Mouse (Mus musculus): ENCODE measurements around the gene Neurl1a. TPM values are rescaled to one million over a fixed set of nuclear protein-coding genes. Genes with fewer than 3 reads are reported as not detected.

The Neurl1a gene
- total RNA-seq, 1 experiment: 10.2 TPM

DNA sequence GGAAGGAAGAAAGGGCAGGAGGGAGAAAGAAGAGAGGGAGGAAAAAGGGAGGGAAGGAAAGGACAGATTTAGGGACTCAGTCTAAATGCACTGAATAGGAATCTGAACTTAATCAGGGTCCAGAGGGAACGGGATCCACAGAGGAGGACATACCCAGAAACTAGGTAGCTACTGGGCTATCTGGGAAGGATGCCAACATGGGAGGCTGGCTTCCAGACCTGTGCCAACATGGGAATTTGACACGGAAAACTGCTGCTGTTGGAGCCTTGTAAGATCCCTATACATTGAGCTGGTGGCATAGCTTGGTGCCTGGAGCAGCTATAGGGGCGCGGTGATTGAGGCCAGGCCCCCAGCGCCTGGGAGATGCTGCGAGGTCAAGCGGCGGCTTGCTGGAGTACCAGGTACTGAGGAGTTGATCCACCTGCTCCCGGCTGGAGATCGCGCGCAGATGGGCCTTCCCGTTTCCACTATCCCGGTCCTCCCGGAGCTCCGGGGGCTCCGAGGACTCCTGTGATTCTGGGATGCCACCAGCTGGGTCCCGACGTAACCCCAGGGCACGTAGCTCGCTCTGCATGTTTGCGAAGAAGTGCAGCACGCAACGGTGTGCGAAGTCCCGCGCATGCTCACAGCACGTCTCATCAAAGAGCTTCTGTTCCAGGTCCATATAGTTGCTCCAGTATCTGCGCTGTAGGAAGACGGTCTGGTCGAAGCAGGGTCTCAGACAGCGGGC lies 27.1 kb upstream of the Neurl1a start:
- H3K4me3 ChIP-seq (ENCODE audit: insufficient read depth in 1 of 2, low read depth in 1 of 2, low read length in 2 of 2, poor library complexity in 1 of 2, severe bottlenecking in 1 of 2): peak overlapping the region in 1 of 2 experiments; percentile 32; a peak in 2 of 4 replicates
- no peak overlapping the region for H3K27ac ChIP-seq (ENCODE audit: insufficient read depth, low read depth, low read length, poor library complexity, severe bottlenecking)
- no peaks in the 10 kb centered on the region for H3K36me3 ChIP-seq (ENCODE audit: control insufficient read depth, insufficient read depth, low read length, poor library complexity, severe bottlenecking)
- no peak for DNase-seq (ENCODE audit: low read depth, low spot score)
- no peak for TF ChIP-seq HCFC1 (IDR thresholded peaks at IDR 0.05; ENCODE audit: borderline replicate concordance, insufficient read depth, low read length)
- no peak for TF ChIP-seq CHD2 (IDR thresholded peaks at IDR 0.05; ENCODE audit: low read depth, low read length)
- no peak for TF ChIP-seq ZNF384 (IDR thresholded peaks at IDR 0.05; ENCODE audit: low read depth, low read length)
- no peak for TF ChIP-seq ZC3H11A (IDR thresholded peaks at IDR 0.05; ENCODE audit: borderline replicate concordance, low read depth, low read length)
- TF ChIP-seq MAFK (IDR thresholded peaks at IDR 0.05; ENCODE audit: insufficient read depth, low read depth, low read length): no peak
- peaks cover 0 to 20% of the 10 kb centered on the region in 2 experiments; a peak in 3 of 4 replicates for H3K4me1 ChIP-seq (ENCODE audit: control insufficient read depth in 2 of 2, insufficient read depth in 2 of 2, low read length in 2 of 2, poor library complexity in 1 of 2)
- peak overlapping the region; percentile 25; the same call in 1 of the 2 replicates for H3K9ac ChIP-seq (ENCODE audit: insufficient read depth, low read depth, low read length, poor library complexity, severe bottlenecking)
- no peaks in the 10 kb centered on the region for H3K9me3 ChIP-seq (ENCODE audit: control insufficient read depth, insufficient read depth, low read depth, low read length)
- in situ Hi-C loops (cut with MboI; ENCODE audit: low sequenced_read_pairs in 2 of 2, unreplicated experiment in 2 of 2): no loop called here

GRCm38 (mm10) chr19:47152062-47152369 lies 26.6 kb upstream of the Neurl1a start:
- TF ChIP-seq ZNF384 (IDR thresholded peaks at IDR 0.05; ENCODE audit: low read depth, low read length): no peak
- no peak for TF ChIP-seq ZC3H11A (IDR thresholded peaks at IDR 0.05; ENCODE audit: borderline replicate concordance, low read depth, low read length)
- TF ChIP-seq CHD2 (IDR thresholded peaks at IDR 0.05; ENCODE audit: low read depth, low read length): no peak
- TF ChIP-seq MAFK (IDR thresholded peaks at IDR 0.05; ENCODE audit: insufficient read depth, low read depth, low read length): no peak
- TF ChIP-seq HCFC1 (IDR thresholded peaks at IDR 0.05; ENCODE audit: borderline replicate concordance, insufficient read depth, low read length): no peak
- no peak overlapping the region for H3K27ac ChIP-seq (ENCODE audit: insufficient read depth, low read depth, low read length, poor library complexity, severe bottlenecking)
- in situ Hi-C loops (cut with MboI; ENCODE audit: low sequenced_read_pairs in 2 of 2, unreplicated experiment in 2 of 2): no loop called here
- DNase-seq (ENCODE audit: low read depth, low spot score): no peak
- H3K4me3 ChIP-seq (ENCODE audit: insufficient read depth in 1 of 2, low read depth in 1 of 2, low read length in 2 of 2, poor library complexity in 1 of 2, severe bottlenecking in 1 of 2): peak overlapping the region in 1 of 2 experiments; percentile 32; a peak in 1 of 4 replicates
- H3K9ac ChIP-seq (ENCODE audit: insufficient read depth, low read depth, low read length, poor library complexity, severe bottlenecking): peak overlapping the region; percentile 3; the same call in 1 of the 2 replicates
- H3K4me1 ChIP-seq (ENCODE audit: control insufficient read depth in 2 of 2, insufficient read depth in 2 of 2, low read length in 2 of 2, poor library complexity in 1 of 2): peaks cover 0 to 20% of the 10 kb centered on the region in 2 experiments; a peak in 3 of 4 replicates
- H3K9me3 ChIP-seq (ENCODE audit: control insufficient read depth, insufficient read depth, low read depth, low read length): no peaks in the 10 kb centered on the region
- no peaks in the 10 kb centered on the region for H3K36me3 ChIP-seq (ENCODE audit: control insufficient read depth, insufficient read depth, low read length, poor library complexity, severe bottlenecking)

DNA sequence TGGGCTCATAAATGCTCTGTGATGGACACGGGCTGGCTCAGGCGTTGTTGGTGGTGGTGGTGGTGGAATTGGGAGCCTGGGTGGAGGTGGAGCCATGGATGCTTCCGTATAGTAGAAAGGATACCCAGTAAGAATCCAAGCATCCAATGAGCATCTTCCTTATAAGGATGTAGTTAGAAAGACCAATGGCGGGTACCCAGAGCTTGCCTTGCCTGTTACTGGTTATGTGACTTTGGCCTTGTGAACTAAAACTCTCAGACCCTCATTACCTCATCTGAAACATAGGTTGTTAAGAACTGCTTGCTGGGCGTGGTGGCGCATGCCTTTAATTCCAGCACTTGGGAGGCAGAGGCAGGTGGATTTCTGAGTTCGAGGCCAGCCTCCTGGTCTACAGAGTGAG lies 24.9 kb upstream of the Neurl1a start:
- in situ Hi-C loops (cut with MboI; ENCODE audit: low sequenced_read_pairs in 2 of 2, unreplicated experiment in 2 of 2): no loop called here
- Histone ChIP-seq H3K9me3 (ENCODE audit: control insufficient read depth, insufficient read depth, low read depth, low read length) (no peaks in the 10 kb centered on the region), H3K27ac (ENCODE audit: insufficient read depth, low read depth, low read length, poor library complexity, severe bottlenecking) (no peak overlapping the region), H3K36me3 (ENCODE audit: control insufficient read depth, insufficient read depth, low read length, poor library complexity, severe bottlenecking) (no peaks in the 10 kb centered on the region), H3K4me3 (ENCODE audit: insufficient read depth in 1 of 2, low read depth in 1 of 2, low read length in 2 of 2, poor library complexity in 1 of 2, severe bottlenecking in 1 of 2) (no peak overlapping the region), H3K4me1 (ENCODE audit: control insufficient read depth in 2 of 2, insufficient read depth in 2 of 2, low read length in 2 of 2, poor library complexity in 1 of 2) (peaks cover 0 to 18% of the 10 kb centered on the region in 2 experiments; a peak in 2 of 4 replicates), H3K9ac (ENCODE audit: insufficient read depth, low read depth, low read length, poor library complexity, severe bottlenecking) (no peak overlapping the region)
- no peak for DNase-seq (ENCODE audit: low read depth, low spot score)
- TF ChIP-seq MAFK (IDR thresholded peaks at IDR 0.05; ENCODE audit: insufficient read depth, low read depth, low read length) (no peak), CHD2 (IDR thresholded peaks at IDR 0.05; ENCODE audit: low read depth, low read length) (no peak), ZC3H11A (IDR thresholded peaks at IDR 0.05; ENCODE audit: borderline replicate concordance, low read depth, low read length) (no peak), HCFC1 (IDR thresholded peaks at IDR 0.05; ENCODE audit: borderline replicate concordance, insufficient read depth, low read length) (no peak), ZNF384 (IDR thresholded peaks at IDR 0.05; ENCODE audit: low read depth, low read length) (no peak)

DNA sequence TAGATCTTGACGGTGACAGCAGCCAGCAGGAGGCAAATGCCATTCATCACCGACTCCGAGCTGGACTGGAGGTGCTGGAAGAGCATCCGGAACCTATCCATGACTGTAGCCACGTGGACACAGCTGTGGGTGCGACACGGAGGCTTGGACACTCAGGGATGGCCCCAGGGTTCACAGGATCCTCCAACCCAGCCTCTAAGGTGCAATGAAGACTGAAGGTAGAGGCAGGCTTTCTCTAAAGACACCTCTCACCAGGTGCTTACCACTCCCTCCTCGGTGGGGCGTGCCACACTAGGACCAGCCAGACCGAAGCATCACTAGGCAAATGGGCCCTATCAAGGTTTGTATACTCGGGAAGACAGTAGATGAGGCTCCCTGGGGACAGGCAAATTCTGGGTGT lies 21.0 kb upstream of the Neurl1a start, which contains the start of gene Calhm3:
Gene Calhm3 (minus strand): TSS at position 101 of the 400 bp plus-strand sequence.
- no peak for TF ChIP-seq ZC3H11A (IDR thresholded peaks at IDR 0.05; ENCODE audit: borderline replicate concordance, low read depth, low read length)
- no peak for TF ChIP-seq HCFC1 (IDR thresholded peaks at IDR 0.05; ENCODE audit: borderline replicate concordance, insufficient read depth, low read length)
- no peak for TF ChIP-seq MAFK (IDR thresholded peaks at IDR 0.05; ENCODE audit: insufficient read depth, low read depth, low read length)
- TF ChIP-seq ZNF384 (IDR thresholded peaks at IDR 0.05; ENCODE audit: low read depth, low read length): no peak
- no peak for TF ChIP-seq CHD2 (IDR thresholded peaks at IDR 0.05; ENCODE audit: low read depth, low read length)
- Histone ChIP-seq H3K9ac (ENCODE audit: insufficient read depth, low read depth, low read length, poor library complexity, severe bottlenecking) (no peak within 1 kb of the TSS), H3K9me3 (ENCODE audit: control insufficient read depth, insufficient read depth, low read depth, low read length) (no peaks in the 10 kb centered on the region), H3K36me3 (ENCODE audit: control insufficient read depth, insufficient read depth, low read length, poor library complexity, severe bottlenecking) (no peaks in the 10 kb centered on the region), H3K27ac (ENCODE audit: insufficient read depth, low read depth, low read length, poor library complexity, severe bottlenecking) (no peak within 1 kb of the TSS), H3K4me1 (ENCODE audit: control insufficient read depth in 2 of 2, insufficient read depth in 2 of 2, low read length in 2 of 2, poor library complexity in 1 of 2) (peaks cover 0 to 5% of the 10 kb centered on the region in 2 experiments; a peak in 2 of 4 replicates), H3K4me3 (ENCODE audit: insufficient read depth in 1 of 2, low read depth in 1 of 2, low read length in 2 of 2, poor library complexity in 1 of 2, severe bottlenecking in 1 of 2) (no peak within 1 kb of the TSS)
- in situ Hi-C loops (cut with MboI; ENCODE audit: low sequenced_read_pairs in 2 of 2, unreplicated experiment in 2 of 2): no loop called here
- DNase-seq (ENCODE audit: low read depth, low spot score): no peak
